Mouse (Mus musculus): ENCODE results near the gene Ticam1. TPM values are rescaled to one million over a fixed set of nuclear protein-coding genes. Genes with fewer than 3 reads are reported as not detected.

Gene Ticam1
- polyA plus RNA-seq, 1 experiment from 2014 or later: 11.3 TPM

DNA sequence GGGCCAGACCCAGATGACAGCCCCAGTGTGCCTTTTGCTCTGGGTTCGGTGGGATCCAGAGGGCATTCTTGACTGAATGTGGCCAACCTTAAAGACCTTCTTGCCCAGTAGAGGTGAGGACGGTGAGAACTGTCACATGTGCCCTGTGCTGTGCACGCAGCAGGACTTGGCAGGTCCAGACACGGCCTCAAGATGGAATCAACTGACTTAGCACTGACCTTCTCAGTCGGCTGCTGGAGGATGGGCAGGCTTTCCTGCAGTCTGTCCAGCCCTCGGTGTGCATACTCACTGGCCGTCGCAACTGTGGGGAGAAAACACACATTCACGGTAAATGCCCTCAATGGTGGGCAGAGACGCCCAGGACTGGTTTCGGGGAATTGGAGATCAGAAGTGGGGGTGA is 9.4 kb upstream of the Ticam1 start:
- Histone ChIP-seq H3K4me2 (ENCODE audit: low read length) (no peak overlapping the region), H3K27me3 (replicated peaks; ENCODE audit: control insufficient read depth, insufficient read depth, low read length) (no peaks in the 10 kb centered on the region), H3K36me3 (ENCODE audit: control insufficient read depth, insufficient read depth, low read length) (peaks cover 48% of the 10 kb centered on the region), H3K4me3 (ENCODE audit: low read depth, low read length) (no peak overlapping the region), H3K9ac (ENCODE audit: low read length) (no peak overlapping the region), H3K27ac (ENCODE audit: low read depth) (no peak overlapping the region), H3K4me1 (replicated peaks; ENCODE audit: control insufficient read depth, insufficient read depth, low read length) (peaks cover 25% of the 10 kb centered on the region), H3K9me3 (ENCODE audit: control insufficient read depth, low read length) (no peaks in the 10 kb centered on the region)
- no peak for DNase-seq (ENCODE audit: low spot score)
- 92% methylated on average over 11 of the region's 11 CpGs for WGBS
- ATAC-seq (replicated peaks; ENCODE audit: low FRiP score, low TSS enrichment, low read depth): no peak

DNA sequence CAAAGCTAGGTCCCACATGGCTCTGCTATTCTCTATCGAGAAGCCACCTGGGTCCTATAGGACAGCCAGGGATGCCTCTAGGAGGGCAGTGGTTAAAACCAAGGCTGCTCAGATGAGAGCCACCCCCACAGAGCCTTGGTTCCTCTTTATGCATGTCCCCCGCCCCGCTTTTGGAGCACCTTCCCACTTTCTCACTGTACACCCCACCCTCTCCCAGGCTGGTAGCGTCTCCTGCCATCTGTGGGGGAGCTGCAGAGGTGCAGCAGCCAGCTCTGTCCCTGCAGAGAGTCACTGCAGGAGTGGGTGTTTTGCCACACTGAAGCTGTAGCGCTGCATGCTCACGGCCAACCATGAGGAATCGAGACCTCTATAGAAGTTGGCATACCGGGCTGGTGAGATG is 6.7 kb upstream of the Ticam1 start:
- Histone ChIP-seq H3K36me3 (ENCODE audit: control insufficient read depth, insufficient read depth, low read length) (peaks cover 70% of the 10 kb centered on the region), H3K27ac (ENCODE audit: low read depth) (no peak overlapping the region), H3K4me1 (replicated peaks; ENCODE audit: control insufficient read depth, insufficient read depth, low read length) (peaks cover 12% of the 10 kb centered on the region), H3K27me3 (replicated peaks; ENCODE audit: control insufficient read depth, insufficient read depth, low read length) (no peaks in the 10 kb centered on the region), H3K9ac (ENCODE audit: low read length) (no peak overlapping the region), H3K9me3 (ENCODE audit: control insufficient read depth, low read length) (no peaks in the 10 kb centered on the region), H3K4me3 (ENCODE audit: low read depth, low read length) (no peak overlapping the region), H3K4me2 (ENCODE audit: low read length) (no peak overlapping the region)
- ATAC-seq (replicated peaks; ENCODE audit: low FRiP score, low TSS enrichment, low read depth) (no peak), DNase-seq (ENCODE audit: low spot score) (no peak)
- WGBS: 92% methylated on average over 8 of the region's 8 CpGs

DNA sequence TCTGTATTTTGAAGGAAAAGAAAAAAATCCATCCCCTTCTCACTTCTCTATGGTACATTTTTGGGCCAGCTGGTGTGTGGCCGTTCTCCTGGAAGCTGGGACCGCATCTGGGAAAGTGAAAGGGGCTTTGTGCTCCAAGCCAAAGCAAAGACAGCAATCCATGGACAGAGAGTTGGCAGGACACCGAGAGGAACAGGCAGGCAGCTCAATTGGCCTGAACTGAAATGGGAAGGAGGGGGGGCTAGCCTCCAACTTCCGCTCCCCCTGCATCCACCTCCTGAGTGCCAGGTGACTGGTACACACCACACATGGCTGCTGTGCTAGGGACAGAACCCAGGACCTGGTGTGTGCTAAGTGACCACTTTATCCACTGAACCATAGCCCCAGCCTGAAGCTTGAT is 6.2 kb upstream of the Ticam1 start:
- H3K4me3 ChIP-seq (ENCODE audit: low read depth, low read length): no peak overlapping the region
- H3K4me1 ChIP-seq (replicated peaks; ENCODE audit: control insufficient read depth, insufficient read depth, low read length): peaks cover 10% of the 10 kb centered on the region
- no peaks in the 10 kb centered on the region for H3K9me3 ChIP-seq (ENCODE audit: control insufficient read depth, low read length)
- H3K27me3 ChIP-seq (replicated peaks; ENCODE audit: control insufficient read depth, insufficient read depth, low read length): no peaks in the 10 kb centered on the region
- no peak overlapping the region for H3K4me2 ChIP-seq (ENCODE audit: low read length)
- H3K9ac ChIP-seq (ENCODE audit: low read length): no peak overlapping the region
- WGBS: 87% methylated on average over 4 of the region's 4 CpGs
- ATAC-seq (replicated peaks; ENCODE audit: low FRiP score, low TSS enrichment, low read depth) (no peak), DNase-seq (ENCODE audit: low spot score) (no peak)
- no peak overlapping the region for H3K27ac ChIP-seq (ENCODE audit: low read depth)
- peaks cover 70% of the 10 kb centered on the region for H3K36me3 ChIP-seq (ENCODE audit: control insufficient read depth, insufficient read depth, low read length)

DNA sequence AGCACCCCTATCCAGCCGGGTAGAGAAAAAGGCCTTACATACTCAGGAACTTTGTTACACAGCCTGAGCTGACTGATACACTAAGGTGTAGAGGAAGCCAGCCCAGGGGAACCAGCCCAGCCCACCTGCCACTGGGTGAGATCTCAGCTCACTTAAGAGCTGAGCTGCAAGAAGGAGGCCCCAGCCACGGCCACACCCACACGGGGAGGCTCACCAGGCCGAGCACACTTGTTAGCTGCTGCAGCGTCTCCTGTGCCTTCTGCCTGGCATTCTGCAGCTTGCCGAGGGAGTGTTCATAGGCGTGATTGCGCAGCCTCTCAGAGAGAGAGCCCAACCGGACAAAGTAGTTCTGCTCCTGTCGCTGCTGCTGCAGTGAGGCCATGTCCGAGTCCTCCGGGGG is 4.6 kb upstream of the Ticam1 start:
- no peak overlapping the region for H3K4me3 ChIP-seq (ENCODE audit: low read depth, low read length)
- H3K9me3 ChIP-seq (ENCODE audit: control insufficient read depth, low read length): no peaks in the 10 kb centered on the region
- no peak overlapping the region for H3K27ac ChIP-seq (ENCODE audit: low read depth)
- no peak for ATAC-seq (replicated peaks; ENCODE audit: low FRiP score, low TSS enrichment, low read depth)
- H3K36me3 ChIP-seq (ENCODE audit: control insufficient read depth, insufficient read depth, low read length): peaks cover 63% of the 10 kb centered on the region
- WGBS: 92% methylated on average over 12 of the region's 12 CpGs
- H3K27me3 ChIP-seq (replicated peaks; ENCODE audit: control insufficient read depth, insufficient read depth, low read length): no peaks in the 10 kb centered on the region
- H3K4me2 ChIP-seq (ENCODE audit: low read length): no peak overlapping the region
- H3K4me1 ChIP-seq (replicated peaks; ENCODE audit: control insufficient read depth, insufficient read depth, low read length): peaks cover 10% of the 10 kb centered on the region
- H3K9ac ChIP-seq (ENCODE audit: low read length): no peak overlapping the region
- no peak for DNase-seq (ENCODE audit: low spot score)

DNA sequence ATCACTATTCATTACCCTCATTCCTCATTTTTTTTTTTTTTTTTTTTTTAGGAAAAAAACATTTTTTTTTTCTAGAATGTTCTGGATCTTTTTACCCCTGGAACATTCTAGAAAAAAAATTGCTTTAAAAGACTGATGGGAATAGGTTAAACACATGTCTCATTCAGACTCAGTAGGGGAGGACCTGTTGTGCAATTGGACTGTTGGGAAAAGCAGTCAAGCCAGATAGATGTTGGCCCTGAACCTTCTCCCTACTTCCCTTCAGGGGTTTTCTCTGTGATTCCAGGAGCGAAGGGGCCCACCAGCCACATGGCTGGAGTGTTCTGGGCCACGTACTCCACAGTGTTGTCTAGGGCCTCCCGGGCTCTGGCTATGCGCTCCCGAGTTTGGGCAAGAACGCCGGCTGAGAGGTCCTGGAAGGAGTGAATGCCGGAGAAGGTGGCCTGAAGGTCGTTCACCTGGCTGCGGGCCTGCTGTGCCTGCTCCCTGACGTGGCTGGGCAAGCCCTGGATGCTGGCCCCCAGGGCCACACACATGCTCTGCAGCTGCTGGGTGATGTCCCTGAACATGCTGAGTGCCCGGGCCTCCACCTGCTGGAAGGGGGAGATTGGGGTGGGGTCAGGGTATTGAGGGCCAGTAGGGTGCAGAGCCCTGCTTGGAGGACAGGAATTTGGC is 3.0 kb upstream of the Ticam1 start:
- DNase-seq (ENCODE audit: low spot score): no peak
- Histone ChIP-seq H3K4me2 (ENCODE audit: low read length) (no peak overlapping the region), H3K27ac (ENCODE audit: low read depth) (no peak overlapping the region), H3K4me1 (replicated peaks; ENCODE audit: control insufficient read depth, insufficient read depth, low read length) (peaks cover 10% of the 10 kb centered on the region), H3K27me3 (replicated peaks; ENCODE audit: control insufficient read depth, insufficient read depth, low read length) (no peaks in the 10 kb centered on the region), H3K36me3 (ENCODE audit: control insufficient read depth, insufficient read depth, low read length) (peaks cover 48% of the 10 kb centered on the region), H3K9me3 (ENCODE audit: control insufficient read depth, low read length) (no peaks in the 10 kb centered on the region), H3K9ac (ENCODE audit: low read length) (no peak overlapping the region), H3K4me3 (ENCODE audit: low read depth, low read length) (no peak overlapping the region)
- 88% methylated on average over 12 of the region's 12 CpGs for WGBS
- no peak for ATAC-seq (replicated peaks; ENCODE audit: low FRiP score, low TSS enrichment, low read depth)

DNA sequence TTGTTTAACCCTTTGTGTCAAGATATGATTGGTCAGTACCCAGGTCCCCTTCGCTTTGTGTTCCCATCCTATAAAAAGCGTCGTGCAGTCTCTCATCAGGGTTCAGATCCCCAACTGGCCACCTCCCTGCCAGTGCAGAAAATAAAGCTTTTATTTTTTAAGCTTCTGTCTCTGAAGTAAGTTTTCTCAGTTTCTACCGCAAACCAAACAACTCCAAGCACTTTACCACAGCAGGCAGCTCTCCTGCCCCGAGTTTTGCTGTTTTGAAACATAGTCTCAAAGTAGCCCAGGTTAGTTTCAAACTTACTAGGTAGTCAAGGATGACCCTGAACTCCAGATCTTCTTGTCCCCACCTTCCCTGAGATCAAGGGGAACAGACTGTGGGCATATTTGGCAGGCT is 1.8 kb upstream of the Ticam1 start:
- no peak overlapping the region for H3K9ac ChIP-seq (ENCODE audit: low read length)
- H3K27ac ChIP-seq (ENCODE audit: low read depth): peak overlapping the region; percentile 93; the same call in 1 of the 2 replicates
- peaks cover 10% of the 10 kb centered on the region for H3K4me1 ChIP-seq (replicated peaks; ENCODE audit: control insufficient read depth, insufficient read depth, low read length)
- DNase-seq (ENCODE audit: low spot score) (no peak), ATAC-seq (replicated peaks; ENCODE audit: low FRiP score, low TSS enrichment, low read depth) (no peak)
- H3K27me3 ChIP-seq (replicated peaks; ENCODE audit: control insufficient read depth, insufficient read depth, low read length): no peaks in the 10 kb centered on the region
- H3K4me2 ChIP-seq (ENCODE audit: low read length): no peak overlapping the region
- no peak overlapping the region for H3K4me3 ChIP-seq (ENCODE audit: low read depth, low read length)
- WGBS: 85% methylated on average over 5 of the region's 5 CpGs
- H3K36me3 ChIP-seq (ENCODE audit: control insufficient read depth, insufficient read depth, low read length): peaks cover 37% of the 10 kb centered on the region
- no peaks in the 10 kb centered on the region for H3K9me3 ChIP-seq (ENCODE audit: control insufficient read depth, low read length)

DNA sequence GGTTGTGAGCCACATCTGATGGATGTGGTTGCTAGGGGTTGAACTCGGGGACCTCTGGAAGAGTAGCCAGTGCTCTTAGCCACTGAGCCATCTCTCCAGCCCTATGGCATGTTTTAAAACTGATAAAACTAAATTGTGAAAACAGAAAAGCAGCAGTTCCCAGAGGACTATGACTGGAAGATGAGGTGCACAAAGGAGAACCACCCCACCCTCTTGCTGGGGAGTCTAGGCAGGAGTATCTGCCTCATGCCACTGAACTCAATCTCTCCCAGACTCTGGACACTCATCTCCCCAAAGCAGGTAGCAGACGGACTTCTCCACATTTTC is 944 bp upstream of the Ticam1 start:
- DNase-seq (ENCODE audit: low spot score) (no peak), ATAC-seq (replicated peaks; ENCODE audit: low FRiP score, low TSS enrichment, low read depth) (no peak)
- Histone ChIP-seq H3K27ac (ENCODE audit: low read depth) (peak overlapping the region; percentile 93), H3K9ac (ENCODE audit: low read length) (peak overlapping the region; percentile 46; the same call in 1 of the 2 replicates), H3K4me2 (ENCODE audit: low read length) (peak overlapping the region; percentile 70), H3K4me3 (ENCODE audit: low read depth, low read length) (peak overlapping the region; percentile 55; the same call in 1 of the 2 replicates), H3K36me3 (ENCODE audit: control insufficient read depth, insufficient read depth, low read length) (peaks cover 29% of the 10 kb centered on the region), H3K9me3 (ENCODE audit: control insufficient read depth, low read length) (no peaks in the 10 kb centered on the region), H3K27me3 (replicated peaks; ENCODE audit: control insufficient read depth, insufficient read depth, low read length) (no peaks in the 10 kb centered on the region), H3K4me1 (replicated peaks; ENCODE audit: control insufficient read depth, insufficient read depth, low read length) (peaks cover 10% of the 10 kb centered on the region)
- WGBS: 33% methylated on average over 2 of the region's 2 CpGs

DNA sequence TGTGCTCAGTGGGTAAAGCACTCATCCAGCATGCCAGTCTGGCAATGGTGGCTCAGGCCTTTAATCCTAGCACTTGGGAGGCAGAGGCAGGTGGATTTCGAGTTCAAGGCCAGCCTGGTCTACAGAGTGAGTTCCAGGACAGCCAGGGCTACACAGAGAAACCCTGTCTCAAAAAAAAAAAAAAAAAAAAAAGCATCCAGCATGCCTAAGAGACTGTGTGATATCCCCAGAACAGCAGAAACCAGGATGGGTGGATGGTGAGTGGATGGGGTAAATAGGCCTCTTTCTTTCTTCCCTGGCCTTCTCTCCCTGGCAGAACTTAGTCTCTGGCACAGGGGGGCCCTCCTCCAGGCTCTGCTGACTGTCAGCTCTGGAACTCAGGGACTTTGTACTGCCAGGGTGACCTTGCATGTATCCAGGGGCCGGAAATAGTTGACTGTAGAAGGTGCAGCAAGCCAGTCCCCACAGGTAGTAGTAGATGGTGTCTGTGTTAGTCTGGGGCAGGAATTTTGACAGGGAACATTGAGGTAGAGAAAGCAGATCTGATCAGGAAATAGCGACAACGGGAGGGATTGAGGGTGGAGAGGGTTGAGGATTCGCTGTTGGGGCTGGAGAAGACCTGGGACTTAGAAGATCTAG is 625 bp downstream of the Ticam1 start:
- Histone ChIP-seq H3K4me1 (replicated peaks; ENCODE audit: control insufficient read depth, insufficient read depth, low read length) (peaks cover 10% of the 10 kb centered on the region), H3K4me2 (ENCODE audit: low read length) (peak overlapping the region; percentile 70), H3K4me3 (ENCODE audit: low read depth, low read length) (peak overlapping the region; percentile 55), H3K9me3 (ENCODE audit: control insufficient read depth, low read length) (no peaks in the 10 kb centered on the region), H3K9ac (ENCODE audit: low read length) (peak overlapping the region; percentile 77), H3K27me3 (replicated peaks; ENCODE audit: control insufficient read depth, insufficient read depth, low read length) (no peaks in the 10 kb centered on the region), H3K36me3 (ENCODE audit: control insufficient read depth, insufficient read depth, low read length) (peaks cover 35% of the 10 kb centered on the region), H3K27ac (ENCODE audit: low read depth) (peak overlapping the region; percentile 93)
- WGBS: 20% methylated on average over 5 of the region's 5 CpGs
- peak; percentile 71 for DNase-seq (ENCODE audit: low spot score)
- ATAC-seq (replicated peaks; ENCODE audit: low FRiP score, low TSS enrichment, low read depth): peak; percentile 13; the same call in 1 of the 2 replicates

DNA sequence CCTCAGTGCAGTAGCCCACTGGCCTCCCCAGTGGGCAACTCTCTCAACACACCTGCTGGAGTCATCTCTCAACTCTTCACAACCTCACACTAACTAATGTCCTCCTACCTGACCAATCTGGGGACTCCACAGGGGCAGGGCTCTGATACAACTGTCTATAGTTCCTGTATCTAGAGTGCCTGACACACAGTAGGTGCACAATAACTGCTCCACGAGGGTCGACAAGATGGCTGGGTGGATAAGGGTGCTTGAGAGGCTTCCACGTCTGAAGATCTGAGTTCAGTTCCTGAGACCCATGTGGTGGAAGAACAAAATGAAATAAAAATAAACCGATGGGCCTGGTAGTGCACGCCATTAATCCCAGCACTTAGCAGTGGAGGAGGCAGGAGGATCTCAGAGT is 2.6 kb downstream of the Ticam1 start:
- H3K27me3 ChIP-seq (replicated peaks; ENCODE audit: control insufficient read depth, insufficient read depth, low read length): no peaks in the 10 kb centered on the region
- no peak overlapping the region for H3K4me2 ChIP-seq (ENCODE audit: low read length)
- H3K4me3 ChIP-seq (ENCODE audit: low read depth, low read length): no peak overlapping the region
- ATAC-seq (replicated peaks; ENCODE audit: low FRiP score, low TSS enrichment, low read depth): no peak
- no peaks in the 10 kb centered on the region for H3K9me3 ChIP-seq (ENCODE audit: control insufficient read depth, low read length)
- WGBS: 84% methylated on average over 5 of the region's 5 CpGs
- H3K36me3 ChIP-seq (ENCODE audit: control insufficient read depth, insufficient read depth, low read length): peaks cover 29% of the 10 kb centered on the region
- H3K4me1 ChIP-seq (replicated peaks; ENCODE audit: control insufficient read depth, insufficient read depth, low read length): peaks cover 13% of the 10 kb centered on the region
- no peak overlapping the region for H3K27ac ChIP-seq (ENCODE audit: low read depth)
- DNase-seq (ENCODE audit: low spot score): no peak
- no peak overlapping the region for H3K9ac ChIP-seq (ENCODE audit: low read length)

Measured in intestine, embryonic 14.5 days (tissue).